Mouse (Mus musculus): ENCODE results near the gene Dnm3.

Dnm3 gene

DNA sequence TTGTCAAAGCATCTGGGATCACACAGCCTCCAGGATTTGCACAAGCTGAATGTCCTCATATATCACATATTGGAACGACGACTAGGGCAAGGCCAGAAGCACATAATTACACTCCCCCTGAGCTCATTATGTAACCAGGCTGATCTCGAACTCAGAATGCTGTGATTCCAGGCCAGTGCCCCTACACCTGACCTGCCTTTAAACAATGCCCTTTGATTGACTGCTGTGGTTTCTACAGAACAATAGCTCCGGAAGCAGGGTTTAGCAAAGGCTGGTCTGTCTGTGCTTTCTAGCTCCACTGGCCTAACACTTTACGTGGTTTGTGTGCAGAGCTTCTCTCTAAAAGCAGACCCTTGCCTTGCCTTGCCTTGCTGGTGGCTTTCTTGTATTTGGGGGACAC lies 315.6 kb downstream of the Dnm3 start:
- no peak for DNase-seq (ENCODE audit: low spot score)

DNA sequence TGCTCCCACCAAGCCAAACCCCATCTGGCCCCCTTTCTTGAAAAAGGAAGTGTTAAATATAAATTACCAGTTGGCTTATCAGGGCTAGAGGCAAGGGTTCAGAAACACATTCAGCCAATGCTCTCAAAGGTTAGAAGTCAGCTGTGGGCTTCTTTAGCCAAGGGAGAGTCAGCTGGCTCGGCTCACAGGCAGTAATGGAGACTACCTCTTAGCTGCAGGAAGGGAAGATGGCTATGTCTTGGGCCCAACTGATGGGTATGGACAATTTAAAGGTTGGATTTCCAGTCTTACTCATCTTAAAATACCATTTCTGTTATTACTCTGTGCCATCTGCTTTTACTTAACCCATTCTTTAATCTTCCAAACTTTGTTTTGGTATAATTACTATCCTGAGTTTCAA lies 317.1 kb downstream of the Dnm3 start:
- no peak for DNase-seq (ENCODE audit: low spot score)

DNA sequence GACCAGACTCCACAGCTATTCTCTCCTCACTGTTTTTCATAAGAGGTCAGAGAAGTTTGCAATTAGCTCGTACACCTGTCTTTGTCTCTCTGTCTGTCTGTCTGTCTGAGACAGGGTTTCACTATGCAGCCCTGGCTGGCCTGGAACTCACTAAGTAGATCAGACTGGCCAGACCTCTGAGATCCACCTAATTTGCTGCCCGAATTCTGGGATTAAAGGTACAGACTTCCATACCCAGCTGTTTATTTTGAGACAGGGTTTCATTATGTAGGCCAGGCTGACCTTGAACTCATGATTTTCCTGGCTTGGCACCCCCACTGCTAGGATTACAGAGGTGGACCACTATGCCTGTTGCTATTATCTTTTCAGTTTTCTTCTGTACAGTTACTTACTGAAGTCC lies 319.3 kb downstream of the Dnm3 start:
- no peak for DNase-seq (ENCODE audit: low spot score)

DNA sequence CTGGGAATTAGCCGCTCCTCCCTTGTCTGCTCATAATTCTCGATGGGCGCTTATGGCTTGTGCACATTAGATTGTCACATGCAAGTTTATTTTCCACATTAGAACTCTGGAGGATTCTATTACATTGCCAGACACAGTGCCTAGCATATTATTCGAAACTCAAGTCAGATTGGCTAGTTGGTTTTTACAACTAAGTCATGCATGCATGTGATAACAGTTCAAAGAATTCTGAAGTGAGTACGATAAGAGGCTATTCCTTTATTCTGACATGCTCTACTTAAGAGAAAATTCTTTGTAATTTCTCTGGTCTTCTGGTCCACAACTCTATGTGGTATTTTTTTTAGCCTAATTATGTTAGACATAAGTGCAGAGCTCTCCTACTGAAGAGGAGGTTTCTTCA lies 320.2 kb downstream of the Dnm3 start:
- DNase-seq (ENCODE audit: low spot score): no peak

DNA sequence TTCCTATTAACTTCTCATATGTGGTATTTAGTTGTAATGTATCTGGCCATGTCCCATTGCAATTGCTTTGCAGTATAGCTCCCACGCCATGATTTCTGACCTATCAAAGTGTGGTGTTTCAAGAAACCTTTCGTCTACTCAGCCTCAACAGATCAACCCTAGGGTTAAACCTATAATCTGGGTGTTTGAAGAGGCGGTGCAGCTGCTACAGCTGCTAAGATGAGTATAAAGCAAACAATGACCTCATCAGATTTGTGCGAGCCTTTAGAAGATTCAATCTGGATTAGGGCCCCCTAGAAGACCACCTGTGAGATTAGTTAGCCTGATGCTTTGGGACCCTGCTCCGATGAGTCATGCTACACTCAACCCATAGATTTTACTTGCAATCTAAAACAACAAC lies 321.0 kb downstream of the Dnm3 start:
- no peak for DNase-seq (ENCODE audit: low spot score)

DNA sequence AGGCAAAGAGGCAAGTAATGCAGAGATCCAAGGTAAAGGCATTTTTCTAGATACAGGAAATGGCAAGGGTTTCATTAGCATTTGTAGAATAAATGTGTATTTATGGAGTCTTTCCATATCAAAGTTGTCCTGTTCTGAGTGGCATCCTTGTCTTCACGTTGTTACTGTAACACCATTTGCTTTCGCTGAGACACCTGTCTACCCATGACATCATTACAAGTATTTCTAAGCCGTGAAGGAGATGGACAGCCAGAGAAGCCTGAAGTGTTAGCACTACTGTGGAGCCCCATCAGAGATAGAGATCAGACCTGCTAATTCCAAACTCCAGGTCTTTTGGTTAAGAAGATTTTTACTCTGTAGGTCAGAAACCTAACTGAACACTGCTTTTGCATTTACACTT lies 322.3 kb downstream of the Dnm3 start:
- DNase-seq (ENCODE audit: low spot score): no peak

DNA sequence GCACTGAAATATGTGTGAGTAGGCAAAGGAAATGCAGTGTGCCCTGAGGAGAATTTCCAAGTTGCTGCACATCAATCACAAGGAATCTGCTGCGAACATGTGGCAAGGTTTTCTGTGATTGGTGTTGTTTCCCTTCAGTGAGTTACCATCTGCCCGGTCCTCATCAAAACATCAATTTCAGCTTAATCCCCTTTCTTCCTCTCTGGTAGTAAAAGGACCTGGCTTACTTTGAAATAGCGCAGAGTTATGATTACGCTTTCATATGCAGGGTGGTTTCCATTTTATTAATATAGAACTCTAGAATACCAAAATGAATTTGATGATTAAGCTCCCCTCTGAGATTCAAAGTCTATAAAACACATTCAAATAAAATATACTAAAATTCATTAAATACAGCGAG lies 324.7 kb downstream of the Dnm3 start:
- no peak for DNase-seq (ENCODE audit: low spot score)

DNA sequence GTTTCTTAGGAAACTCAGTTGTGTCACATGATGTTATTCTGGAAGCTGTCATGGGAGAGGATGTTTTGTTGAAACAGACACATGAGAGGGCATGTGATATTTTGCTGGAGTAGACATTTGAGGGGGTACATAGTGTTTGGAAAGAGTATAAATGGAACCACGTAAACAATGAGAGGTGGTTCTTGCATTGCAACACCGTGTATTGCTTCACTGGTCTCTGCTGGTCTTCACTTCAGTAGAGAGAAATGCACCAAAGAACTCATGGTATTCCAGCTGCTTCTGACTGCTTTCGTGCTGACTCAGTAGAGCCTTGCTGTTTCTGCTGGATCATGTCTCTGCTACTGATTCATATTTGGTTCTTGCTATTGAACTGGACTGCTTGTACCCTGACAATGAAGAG lies 328.1 kb downstream of the Dnm3 start:
- DNase-seq (ENCODE audit: low spot score): no peak

DNA sequence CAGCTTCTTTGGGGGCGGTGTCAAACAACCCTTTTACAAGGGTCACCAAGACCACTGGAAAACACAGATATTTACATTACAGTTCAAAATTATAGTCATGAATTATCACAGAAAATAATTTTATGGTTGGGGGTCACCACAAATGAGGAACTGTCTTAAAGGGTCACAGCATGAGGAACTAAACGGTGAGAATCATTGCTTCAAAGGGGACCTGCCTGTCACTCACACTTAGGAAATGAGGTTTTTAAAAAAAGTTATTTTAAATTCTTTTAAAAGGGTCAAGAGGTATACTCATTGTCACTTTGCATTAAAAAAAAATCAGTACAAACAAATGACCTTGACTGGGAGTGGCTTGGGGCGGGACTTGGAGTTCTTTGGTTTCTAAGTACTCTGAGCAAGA lies 330.3 kb downstream of the Dnm3 start:
- DNase-seq (ENCODE audit: low spot score): no peak

DNA sequence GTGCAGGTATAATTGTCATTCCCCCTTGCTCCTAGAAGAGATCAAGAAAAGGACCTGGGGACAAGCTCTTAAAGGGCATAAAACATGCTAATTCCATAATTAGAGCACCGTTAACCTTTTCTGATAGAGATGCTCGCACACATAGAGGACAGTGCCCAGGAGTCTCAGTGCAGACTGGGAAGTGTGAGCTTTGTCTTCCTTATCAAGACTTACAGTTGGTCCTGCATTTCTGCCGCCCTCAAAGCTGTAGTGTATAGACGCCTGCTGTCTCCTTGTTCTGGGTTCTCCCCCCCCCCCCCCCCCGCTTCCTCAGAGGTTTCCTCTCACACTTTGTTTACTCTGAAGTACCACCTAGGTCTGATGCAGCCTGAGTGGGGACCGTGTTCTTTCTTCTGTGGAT lies 332.1 kb downstream of the Dnm3 start:
- no peak for DNase-seq (ENCODE audit: low spot score)

DNA sequence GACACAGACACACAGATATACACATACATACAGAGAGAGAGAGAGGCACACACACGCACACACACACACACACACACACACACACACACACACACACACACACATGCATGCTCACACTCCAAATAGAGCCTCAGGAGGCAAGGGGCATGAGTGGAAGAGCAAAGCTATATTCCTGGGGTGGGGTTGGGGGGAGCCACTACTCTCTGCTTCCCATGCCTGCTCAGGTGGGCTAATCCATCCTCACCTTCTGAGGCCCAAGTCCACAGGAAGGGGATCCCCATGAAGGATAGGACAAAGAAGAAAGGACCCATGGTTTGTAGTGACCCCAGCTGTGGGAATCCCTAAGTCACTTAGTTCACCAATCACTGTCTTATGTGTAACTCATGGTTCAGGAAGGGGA lies 332.8 kb downstream of the Dnm3 start:
- DNase-seq (ENCODE audit: low spot score): no peak

DNA sequence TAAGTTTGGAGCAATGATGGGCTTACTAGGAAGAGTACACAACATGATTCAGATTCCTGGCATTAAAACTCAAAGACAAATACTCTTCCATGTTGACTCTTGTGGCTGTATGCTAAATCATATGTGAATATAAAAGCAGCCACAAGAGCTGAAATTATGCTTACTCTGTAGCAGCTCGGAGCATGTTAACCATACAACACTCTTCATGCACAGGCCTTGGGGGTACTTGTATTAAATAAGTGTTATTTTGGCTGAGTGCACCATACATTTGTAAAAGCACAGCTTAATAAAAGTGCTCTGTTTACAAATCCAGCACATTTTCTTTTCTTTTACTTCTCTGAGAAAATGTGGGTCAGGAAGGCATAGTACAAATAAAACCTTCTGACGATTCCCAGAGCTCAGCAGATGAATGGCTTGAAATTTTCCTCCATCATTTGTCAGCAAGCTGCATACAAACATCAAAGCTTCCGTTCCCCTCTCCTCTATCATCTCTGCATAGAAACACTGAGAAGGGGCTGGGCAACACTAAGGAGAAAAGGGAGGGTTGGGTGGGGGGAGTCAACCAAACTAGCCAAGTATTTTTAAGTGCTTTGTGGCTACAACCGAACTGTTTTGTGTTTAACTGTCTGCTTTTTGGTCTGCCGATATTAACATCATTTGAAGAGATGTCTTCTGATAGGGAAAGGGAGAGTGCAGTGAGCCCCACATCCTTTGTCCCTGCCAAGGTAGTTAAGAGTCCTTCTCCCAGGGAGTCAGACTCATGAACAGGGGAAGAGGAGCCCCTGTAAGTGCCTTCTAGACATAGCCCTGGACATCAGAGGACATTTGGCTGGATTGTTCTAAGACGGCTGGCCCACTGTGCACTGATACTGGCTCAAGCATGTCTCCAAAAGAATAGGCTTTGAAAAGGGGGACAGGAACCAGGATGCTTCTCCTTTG lies 333.6 kb downstream of the Dnm3 start:
- no peak for DNase-seq (ENCODE audit: low spot score)

DNA sequence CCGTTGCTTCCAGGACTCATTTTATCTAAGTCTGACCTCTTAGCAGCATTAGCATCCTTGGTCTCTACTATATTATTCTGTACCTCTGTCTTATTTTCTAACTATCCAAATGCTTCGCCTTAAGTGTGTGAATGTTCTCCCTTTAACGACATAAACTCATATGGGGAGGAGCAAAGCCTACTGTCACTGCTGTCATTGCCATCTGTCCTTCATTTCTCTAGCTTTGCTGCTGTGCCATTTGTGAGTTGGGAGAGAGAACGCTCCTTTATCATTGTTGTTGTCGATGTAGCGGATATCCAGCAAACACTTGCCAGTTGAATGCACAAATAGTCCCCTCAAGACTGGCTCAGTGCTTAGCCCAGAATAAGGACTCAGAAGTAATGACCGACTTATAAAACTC lies 335.5 kb downstream of the Dnm3 start:
- no peak for DNase-seq (ENCODE audit: low spot score)

DNA sequence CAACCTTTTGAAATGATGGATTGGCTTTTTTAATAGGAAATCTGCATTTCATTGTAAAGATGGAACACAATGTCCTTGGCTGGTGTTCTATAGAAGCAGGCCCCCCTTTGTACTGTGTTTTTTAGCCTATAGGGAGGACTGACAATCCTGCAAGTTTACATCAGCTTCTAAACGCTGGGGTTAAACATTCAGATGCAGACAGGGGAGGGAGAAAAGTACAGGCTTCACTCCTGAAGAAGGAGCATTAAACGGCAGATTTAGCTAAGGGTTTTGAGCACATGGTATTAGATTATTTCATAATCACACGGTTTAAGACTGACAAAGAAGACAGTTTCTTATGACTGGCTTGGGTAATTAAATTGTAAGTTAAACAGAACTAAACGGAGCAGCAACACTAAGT lies 341.5 kb downstream of the Dnm3 start:
- no peak for DNase-seq (ENCODE audit: low spot score)

DNA sequence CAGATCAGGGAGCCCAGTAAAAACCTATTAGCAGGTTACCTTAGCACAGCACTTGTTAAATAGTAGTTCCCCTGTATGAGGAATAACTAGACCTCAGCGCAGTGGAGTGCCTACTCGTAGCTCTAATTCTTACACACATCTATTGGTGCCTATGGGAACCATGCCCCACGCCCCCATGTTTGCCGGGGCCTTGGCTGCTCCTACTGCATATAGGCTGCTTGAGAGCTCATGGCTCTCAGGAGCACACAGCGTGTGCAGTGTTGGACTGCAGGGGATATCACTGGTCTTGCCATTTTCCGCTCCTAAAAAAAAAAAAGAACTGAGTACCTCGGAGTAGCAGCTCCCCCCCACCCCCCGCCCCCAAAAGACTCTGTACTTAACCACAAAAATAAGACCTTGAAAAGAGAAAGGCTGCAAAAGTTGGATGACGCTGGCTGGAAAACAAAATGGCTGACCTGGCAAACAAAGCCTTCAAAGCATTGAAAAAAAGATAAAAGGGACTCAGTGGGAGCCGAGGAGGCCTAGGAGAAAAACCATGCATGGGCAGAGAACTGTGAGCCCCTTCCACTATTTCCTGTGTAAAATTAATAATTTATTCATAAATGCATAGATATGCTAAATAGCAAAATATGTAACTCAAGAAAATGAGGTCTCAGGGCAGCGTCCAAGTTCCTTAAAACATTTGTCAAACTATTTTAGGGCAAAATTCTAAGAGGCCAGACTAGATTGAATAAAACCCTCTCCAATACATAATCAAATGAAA lies 342.2 kb downstream of the Dnm3 start:
- DNase-seq (ENCODE audit: low spot score): no peak

DNA sequence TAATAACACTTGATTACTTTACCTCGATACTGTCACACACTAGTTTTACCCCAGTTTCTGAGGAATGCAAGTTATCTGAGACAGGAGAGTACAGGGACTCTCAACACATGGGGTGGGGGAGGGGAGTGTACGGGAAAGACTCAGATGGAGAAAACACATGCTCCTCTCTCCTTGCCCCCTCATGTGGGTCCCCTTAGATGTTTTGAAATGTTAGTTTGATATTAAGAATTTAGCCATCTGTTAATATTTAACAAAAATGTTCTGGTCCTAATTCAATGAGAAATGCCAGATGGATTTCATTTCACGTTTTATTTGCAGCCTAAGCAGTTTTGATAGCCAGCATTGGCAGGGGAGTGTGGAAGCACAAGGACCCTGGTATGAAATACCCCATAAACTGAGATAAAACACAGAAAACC lies 343.2 kb downstream of the Dnm3 start:
- peak; percentile 59 for DNase-seq (ENCODE audit: low spot score)

DNA sequence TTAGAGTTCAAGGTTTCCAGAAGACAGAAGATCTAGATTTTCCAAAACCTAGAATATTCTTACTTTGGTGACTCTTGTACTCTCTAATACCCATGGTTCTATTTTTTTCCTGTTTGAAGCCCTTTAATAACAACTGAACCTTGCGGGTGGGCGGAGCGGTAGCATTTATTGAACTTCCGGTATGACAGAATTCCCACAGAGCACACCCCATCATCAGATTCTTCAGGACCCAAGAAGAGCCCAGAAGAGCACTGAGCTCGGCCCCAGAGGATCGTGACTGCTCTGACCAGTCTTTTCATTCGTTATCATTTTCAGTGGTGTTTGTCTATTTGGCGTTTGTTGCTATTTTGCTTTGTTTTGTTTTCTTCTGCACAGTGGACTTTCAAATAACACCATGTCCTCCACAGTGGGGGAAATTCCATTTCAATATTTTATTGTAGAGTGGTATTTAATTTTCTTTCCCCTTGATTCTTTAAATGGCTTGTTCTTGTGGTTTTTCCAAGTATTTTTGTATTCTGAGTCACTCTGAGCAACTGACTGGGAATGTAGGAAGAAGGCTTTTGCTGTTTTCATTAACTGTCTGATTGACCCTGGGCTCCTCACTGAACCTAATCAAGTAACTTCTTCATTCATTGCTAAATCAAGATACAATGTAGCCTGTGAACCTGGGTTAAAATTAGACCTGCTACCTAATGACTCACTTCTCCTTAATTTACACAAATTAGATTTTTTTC lies 344.8 kb downstream of the Dnm3 start:
- DNase-seq (ENCODE audit: low spot score): no peak

DNA sequence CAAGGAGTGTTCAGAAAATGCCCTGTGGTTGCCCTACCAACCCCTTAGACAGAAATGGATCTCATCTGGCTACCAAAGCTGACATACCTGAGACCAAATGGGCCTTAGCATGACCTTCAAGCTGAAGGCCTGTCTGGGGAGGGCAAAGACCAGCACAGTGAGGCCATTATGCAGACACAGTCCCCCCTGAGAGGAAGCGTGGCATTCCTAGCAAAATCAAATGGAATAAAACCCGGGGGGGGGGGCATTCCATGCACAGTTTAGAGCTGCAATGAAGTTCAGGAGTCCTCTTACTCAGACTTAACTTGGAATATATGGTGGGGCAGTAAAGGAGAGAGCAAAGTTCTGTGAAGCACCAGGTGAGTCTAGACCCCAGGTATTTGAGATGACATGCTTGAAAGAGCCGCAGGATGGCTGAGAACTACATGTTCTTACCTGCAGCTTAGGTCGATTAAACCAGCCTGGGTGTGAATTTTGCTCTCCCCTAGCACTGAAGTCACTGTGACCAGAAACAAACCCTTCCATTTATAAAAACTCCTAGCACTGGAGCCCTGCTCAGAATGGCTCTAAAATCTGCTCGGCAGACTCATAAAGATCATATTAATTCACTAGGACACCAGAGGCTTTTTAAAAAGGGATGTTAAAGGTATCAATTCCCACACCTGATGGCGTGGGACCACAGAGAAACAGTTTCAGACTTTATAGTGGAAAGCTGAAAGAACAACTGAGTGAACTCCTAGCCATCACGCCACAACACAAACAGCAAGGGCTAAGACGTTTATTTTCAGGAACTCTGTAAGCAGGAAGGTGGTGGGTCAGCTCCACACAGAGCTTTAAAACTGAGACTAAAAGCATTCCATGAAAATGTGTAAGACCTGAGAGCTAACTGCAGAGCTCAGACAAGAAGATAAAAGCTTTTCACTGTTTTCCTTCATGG lies 350.7 kb downstream of the Dnm3 start:
- no peak for DNase-seq (ENCODE audit: low spot score)

DNA sequence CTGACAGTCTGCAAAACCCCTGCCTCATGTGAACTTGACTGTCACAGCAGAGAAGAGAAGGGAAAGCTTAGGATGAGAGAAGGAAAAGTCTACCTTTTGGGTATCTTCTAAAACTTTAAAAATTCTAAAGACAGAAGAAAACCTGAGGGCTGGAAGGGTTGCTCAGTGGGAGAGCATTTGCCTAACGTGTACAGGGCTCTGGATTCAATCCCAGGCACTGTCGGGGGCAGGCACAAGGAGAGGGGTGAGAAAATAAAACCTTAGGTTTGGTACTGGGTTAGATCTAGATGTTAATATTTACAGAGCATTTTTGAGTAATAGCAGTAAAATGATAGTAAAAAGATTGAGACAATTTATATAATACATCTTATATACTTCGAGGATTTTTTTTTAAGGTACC lies 353.4 kb downstream of the Dnm3 start:
- DNase-seq (ENCODE audit: low spot score): no peak

DNA sequence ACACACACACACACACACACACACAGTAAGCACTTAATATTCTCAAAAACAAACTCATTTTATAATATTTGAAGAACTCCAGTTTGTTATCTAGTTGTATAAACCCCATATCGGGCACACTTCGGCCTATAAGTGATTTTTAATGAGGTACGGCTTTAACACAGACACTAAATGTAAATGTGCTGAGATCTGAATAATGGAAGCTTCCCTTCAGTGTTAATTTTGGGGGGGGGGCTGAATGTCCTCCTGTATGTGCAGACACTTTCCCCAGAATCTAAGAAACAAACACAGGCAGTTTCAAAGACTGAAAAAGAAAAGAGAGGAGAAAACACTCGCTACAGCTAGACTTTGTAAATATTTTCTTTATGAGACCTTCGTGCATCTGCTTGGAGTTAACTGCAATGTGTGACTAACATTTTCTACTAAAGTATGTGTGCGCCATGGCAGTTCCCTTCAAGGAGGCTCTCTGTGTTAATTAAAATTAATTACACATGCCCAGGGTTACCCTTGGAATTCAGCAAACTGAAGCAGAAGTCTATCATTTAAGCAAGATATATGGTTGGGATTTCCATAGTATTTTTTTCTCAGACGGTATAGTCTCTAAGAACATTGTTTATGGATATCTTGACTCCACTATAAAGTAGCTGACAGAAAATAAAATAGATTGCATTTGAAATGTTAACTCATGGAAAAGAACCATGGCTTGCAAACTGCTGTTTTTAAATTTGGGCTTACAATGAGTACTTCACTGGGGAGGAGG lies 356.2 kb downstream of the Dnm3 start:
- no peak for DNase-seq (ENCODE audit: low spot score)

DNA sequence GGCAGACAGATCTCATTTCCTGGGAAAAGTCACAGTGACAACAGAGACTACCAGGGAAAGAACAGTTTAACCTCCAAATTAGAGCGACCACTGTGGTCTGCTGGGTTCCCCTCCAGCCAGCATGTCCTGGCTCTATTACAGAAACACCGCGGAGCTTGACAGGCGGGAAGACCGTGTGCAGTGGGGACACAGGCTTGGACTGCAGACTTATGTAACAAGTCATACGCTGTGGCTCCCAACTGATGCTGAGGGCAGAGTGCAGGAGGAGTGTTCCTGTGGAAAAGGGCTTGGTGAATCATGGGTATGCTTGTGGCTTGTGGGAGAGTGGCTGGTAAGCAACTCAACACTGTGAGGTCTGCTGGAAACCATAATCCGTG lies 368.4 kb downstream of the Dnm3 start:
- no peak for DNase-seq (ENCODE audit: low spot score)
